8 mouse cellular contexts compared by ENCODE assay signal in genomic region chr4:63558407-63559081, GRCm38 (mm10). TPM values are rescaled to one million over a fixed set of nuclear protein-coding genes. Genes with fewer than 3 reads are reported as not detected.
DNase-seq lines count a peak whose midpoint lies in the region; ATAC-seq lines count a peak whose summit lies in the region.

TSS of gene Tmem268 (plus strand) at chr4:63558781.

- intact Hi-C loops in left cerebral cortex, postnatal 25 days (cut with DNase I): loop anchor here (2.0 to 5.0 kb wide), 2 partner anchors 14 to 124 kb away; partner anchors contain the start of gene Atp6v1g1

- peak within 1 kb of the TSS; percentile 84 for H3K9ac ChIP-seq in hindbrain, embryonic 16.5 days (ENCODE audit: low read depth, low read length)

- WGBS in hindbrain, embryonic 16.5 days: under 1% methylated on average over 64 of the region's 81 CpGs

- ATAC-seq in common myeloid progenitor, adult 5-6 weeks (replicated peaks; ENCODE audit: low read depth, poor library complexity, severe bottlenecking): peak; percentile 33
- peak; percentile 76 for ATAC-seq in hindbrain, embryonic 16.5 days
- ATAC-seq in megakaryocyte-erythroid progenitor cell, adult 5-6 weeks (replicated peaks; ENCODE audit: low FRiP score, low TSS enrichment, poor library complexity, severe bottlenecking): peak; percentile 79

- H3K27ac ChIP-seq in hindbrain, embryonic 16.5 days (ENCODE audit: low read depth, low read length): no peak within 1 kb of the TSS

- peak within 1 kb of the TSS; percentile 88 for H3K4me2 ChIP-seq in hindbrain, embryonic 16.5 days (ENCODE audit: low read length)

- DNase-seq in adrenal gland, adult (ENCODE audit: inconsistent age in 2 of 2, low spot score in 1 of 2): peak; percentile 90 to 97
- DNase-seq in gastrocnemius, adult 8-10 months (ENCODE audit: low spot score in 2 of 2): peak; percentile 80 to 83
- peak; percentile 65 to 71 for DNase-seq in left cerebral cortex, postnatal 25 days (ENCODE audit: low spot score in 2 of 2)
- peak; percentile 66 for DNase-seq in right cerebral cortex, postnatal 14 days
- DNase-seq in urinary bladder, postnatal 4 days (ENCODE audit: low spot score in 2 of 2): peak; percentile 72 to 77

- no peaks in the 10 kb centered on the region for H3K27me3 ChIP-seq in hindbrain, embryonic 16.5 days (replicated peaks; ENCODE audit: control insufficient read depth, insufficient read depth, low read length)

- H3K9me3 ChIP-seq in hindbrain, embryonic 16.5 days (ENCODE audit: control insufficient read depth, low read length): no peaks in the 10 kb centered on the region

- H3K4me3 ChIP-seq in hindbrain, embryonic 16.5 days (ENCODE audit: low read length): peak within 1 kb of the TSS; percentile 71

- 0 out of 2 replicates have a peak, but pooled peaks cover 10% of the 10 kb centered on the region for H3K4me1 ChIP-seq in hindbrain, embryonic 16.5 days (ENCODE audit: control insufficient read depth, insufficient read depth, low read depth, low read length)

- peaks cover 2% of the 10 kb centered on the region; the same call in 1 of the 2 replicates for H3K36me3 ChIP-seq in hindbrain, embryonic 16.5 days (ENCODE audit: control insufficient read depth, insufficient read depth, low read length)

RNA-seq across cellular contexts. Expression of gene Tmem268, which starts in this region (rescaled TPM):
- total RNA-seq in common myeloid progenitor, adult 5-6 weeks (2017): 14.9 and 33.9 TPM in 2 replicates
- 10 to 100 TPM; 18.9 to 20.8 (median 20.1) TPM for total RNA-seq in gastrocnemius, adult 8-10 months (2022)
- 3.8 and 5.1 TPM in 2 replicates for polyA plus RNA-seq in hindbrain, embryonic 16.5 days (2015; fragmentation: Nextera tagmentation; extraction: Ambion mirVana)
- 10 to 100 TPM; 10.8 to 12.2 TPM for total RNA-seq in left cerebral cortex, postnatal 25 days (2021)
- total RNA-seq in megakaryocyte-erythroid progenitor cell, adult 5-6 weeks (2014; fragmentation: Nextera tagmentation): 9.5 and 14.3 TPM in 2 replicates
- 5.3 and 27.9 TPM in 2 replicates for total RNA-seq in megakaryocyte-erythroid progenitor cell, adult 5-6 weeks (2017)
